Mouse (Mus musculus) CH12.LX (cell line): Measurements from ENCODE around the gene Frmd8.
A peak's percentile ranks its signal among the peaks of the same experiment; 100 is the strongest.

ENCODE experiments used
- CHD1 ChIP-seq: IDR thresholded peaks from 2 replicates; pipeline ENCODE4 v1.6.1; 2012; ENCODE audit warnings: low read depth, low read length, improper control_type of control experiment, inconsistent platforms
- CTCF ChIP-seq, 2 experiments: IDR thresholded peaks in 1 of 2; conservative IDR thresholded peaks in 1 of 2; 2 replicates each; pipeline ENCODE4 v1.5.1; 2011 to 2012; ENCODE audit warnings: low read depth in 2 of 2, low read length in 2 of 2, improper control_type of control experiment in 1 of 2, inconsistent platforms in 1 of 2, mild to moderate bottlenecking in 1 of 2, moderate library complexity in 1 of 2
- EP300 ChIP-seq: IDR thresholded peaks from 2 replicates; pipeline ENCODE4 v1.6.1; 2011; ENCODE audit warnings: low read length, improper control_type of control experiment
- JUN ChIP-seq: IDR thresholded peaks from 2 replicates; pipeline ENCODE4 v1.6.1; 2011; ENCODE audit warnings: low read depth, mild to moderate bottlenecking, low read length, improper control_type of control experiment, moderate library complexity; ENCODE audit not compliant: insufficient read depth
- KAT2A ChIP-seq: IDR thresholded peaks from 2 replicates; pipeline ENCODE4 v1.6.1; 2012; ENCODE audit warnings: low read length, improper control_type of control experiment, inconsistent platforms; ENCODE audit not compliant: insufficient replicate concordance
- MEF2A ChIP-seq: IDR thresholded peaks from 2 replicates; pipeline ENCODE4 v1.6.1; 2014; ENCODE audit warnings: low read depth, mild to moderate bottlenecking, inconsistent platforms, low read length, improper control_type of control experiment, borderline replicate concordance
- MXI1 ChIP-seq: IDR thresholded peaks from 2 replicates; pipeline ENCODE4 v1.6.1; 2011; ENCODE audit warnings: mild to moderate bottlenecking, low read depth, low read length, improper control_type of control experiment
- PAX5 ChIP-seq: IDR thresholded peaks from 2 replicates; pipeline ENCODE4 v1.6.1; 2012; ENCODE audit warnings: low read length, inconsistent platforms, mixed read lengths
- POLR2A ChIP-seq: IDR thresholded peaks from 2 replicates; pipeline ENCODE4 v1.6.1; 2011; ENCODE audit warnings: low read depth, mild to moderate bottlenecking, improper control_type of control experiment, low read length
- TCF12 ChIP-seq: IDR thresholded peaks from 2 replicates; pipeline ENCODE4 v1.6.1; 2014; ENCODE audit warnings: low read depth, mild to moderate bottlenecking, inconsistent platforms, low read length, improper control_type of control experiment
- USF1 ChIP-seq: IDR thresholded peaks from 2 replicates; pipeline ENCODE4 v1.6.1; 2014; ENCODE audit warnings: low read depth, mild to moderate bottlenecking, inconsistent platforms, low read length, improper control_type of control experiment
- ZKSCAN1 ChIP-seq: IDR thresholded peaks from 2 replicates; pipeline ENCODE4 v1.6.1; 2012; ENCODE audit warnings: low read depth, inconsistent platforms, low read length, improper control_type of control experiment, borderline replicate concordance
- ZNF384 ChIP-seq: IDR thresholded peaks from 2 replicates; pipeline ENCODE4 v1.6.1; 2012; ENCODE audit warnings: low read depth, low read length, improper control_type of control experiment, inconsistent platforms

- TF ChIP-seq TCF12 (no peak), ZKSCAN1 (no peak), EP300 (no peak), CTCF (conservative IDR thresholded peaks at IDR 0.05 in 1 of 2, IDR thresholded peaks at IDR 0.05 in 1 of 2; ENCODE audit: low read depth in 2 of 2, low read length in 2 of 2) (no peak), USF1 (no peak), POLR2A (no peak), JUN (no peak), KAT2A (no peak), MEF2A (no peak), ZNF384 (no peak), CHD1 (peak; percentile 18; the same call in 1 of the 2 replicates), MXI1 (no peak), PAX5 (no peak)
These were observed 36.8 kb downstream of the Frmd8 start for GRCm38 (mm10) chr19:5838136-5838891.
